Mouse (Mus musculus) limb, embryonic 11.5 days (tissue): ENCODE results near the gene Lrrc59. TPM values are rescaled to one million over a fixed set of nuclear protein-coding genes. Genes with fewer than 3 reads are reported as not detected.
"Not testable (repeated sequence)": the region's sequence is repeated elsewhere in the genome, so short reads cannot be mapped to it uniquely, and the experiment has no call there.

Experiments
- ATAC-seq: fragments of 200-750 bp; cut with Nextera tagmentation; 2 replicates; pipeline ENCODE4 v1.8.0; 2017; ENCODE audit warnings: low read depth; ENCODE audit not compliant: insufficient number of reproducible peaks, low FRiP score, low TSS enrichment
- DNase-seq: peaks from one replicate; pipeline ENCODE4 v3.0.0-alpha.2; 2015; ENCODE audit warnings: low spot score
- H3K27ac ChIP-seq: fragments of 300-500 bp; sonication (generic); replicated peaks from 2 replicates; pipeline ENCODE4 v1.5.1; 2014; ENCODE audit warnings: low read depth, mild to moderate bottlenecking, low read length
- H3K27me3 ChIP-seq: fragments of 300-500 bp; sonication (generic); 2 replicates; pipeline ENCODE4 v1.6.1; 2014; ENCODE audit warnings: mild to moderate bottlenecking, low read length, mixed read lengths; ENCODE audit not compliant: control insufficient read depth, insufficient read depth
- H3K36me3 ChIP-seq: fragments of 300-500 bp; sonication (generic); 2 replicates; pipeline ENCODE4 v1.6.1; 2014; ENCODE audit warnings: mild to moderate bottlenecking, low read length, moderate library complexity, mixed read lengths; ENCODE audit not compliant: control insufficient read depth, insufficient read depth
- H3K4me1 ChIP-seq: fragments of 300-500 bp; sonication (generic); 2 replicates; pipeline ENCODE4 v1.6.1; 2014; ENCODE audit warnings: low read length, mixed read lengths; ENCODE audit not compliant: control insufficient read depth, insufficient read depth
- H3K4me2 ChIP-seq: fragments of 300-500 bp; sonication (generic); 2 replicates; pipeline ENCODE4 v1.6.1; 2014; ENCODE audit warnings: low read depth, mild to moderate bottlenecking, moderate library complexity; ENCODE audit not compliant: severe bottlenecking
- H3K4me3 ChIP-seq: fragments of 300-500 bp; sonication (generic); 2 replicates; pipeline ENCODE4 v1.5.1; 2014; ENCODE audit warnings: low read depth, low read length
- H3K9ac ChIP-seq: fragments of 300-500 bp; sonication (generic); 2 replicates; pipeline ENCODE4 v1.6.1; 2014; ENCODE audit warnings: mild to moderate bottlenecking, low read length
- H3K9me3 ChIP-seq: fragments of 300-500 bp; sonication (generic); 2 replicates; pipeline ENCODE4 v1.6.1; 2016; ENCODE audit warnings: low read length; ENCODE audit not compliant: control insufficient read depth
- WGBS: fragments of 180-500 bp; shearing (Covaris S2); extraction: QIAGEN DNeasy Blood & Tissue Kit; methylation state at CpG from one replicate; pipeline ENCODE4 v1.1.7; 2014; 5-methylcytosine and 5-hydroxymethylcytosine counted together
- polyA plus RNA-seq: library from polyadenylated mRNA; unstranded; fragments of >200 nt; fragmentation: Nextera tagmentation; extraction: Ambion mirVana; gene quantifications from 2 replicates; pipeline ENCODE4 v1.2.1, GENCODE M21; 2014

The Lrrc59 gene
- polyA plus RNA-seq, 1 experiment from 2014 or later = 191 TPM

GRCm38 (mm10) chr11:94646457-94646856 is 16.9 kb downstream of the Lrrc59 start:
- H3K4me3 ChIP-seq = no peak overlapping the region
- ATAC-seq = no peak
- 96% methylated on average over 4 of the region's 4 CpGs for WGBS
- H3K9ac ChIP-seq = no peak overlapping the region
- H3K4me2 ChIP-seq = no peak overlapping the region
- peaks cover 48% of the 10 kb centered on the region for H3K36me3 ChIP-seq
- no peak overlapping the region for H3K27ac ChIP-seq
- H3K4me1 ChIP-seq = no peaks in the 10 kb centered on the region
- DNase-seq = no peak
- H3K9me3 ChIP-seq = no peaks in the 10 kb centered on the region
- H3K27me3 ChIP-seq = no peaks in the 10 kb centered on the region

DNA sequence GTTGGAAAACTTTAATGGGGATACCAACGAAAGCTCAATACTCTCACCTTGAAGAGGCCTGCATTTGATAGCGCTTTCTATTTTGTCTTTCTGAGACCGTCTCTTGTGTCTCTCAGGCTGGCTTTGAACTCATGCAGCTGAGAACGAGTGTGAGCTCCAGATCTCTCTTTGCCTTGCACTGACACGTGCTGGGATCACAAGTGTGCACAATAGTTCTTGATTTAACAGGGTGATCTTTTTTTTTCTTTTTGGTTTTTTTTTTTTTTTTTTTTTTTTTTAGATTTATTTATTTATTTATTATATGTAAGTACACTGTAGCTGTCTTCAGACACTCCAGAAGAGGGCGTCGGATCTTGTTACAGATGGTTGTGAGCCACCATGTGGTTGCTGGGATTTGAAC is 21.7 kb downstream of the Lrrc59 start:
- H3K9me3 ChIP-seq, H3K4me1 ChIP-seq, H3K27ac ChIP-seq, H3K27me3 ChIP-seq, H3K9ac ChIP-seq, H3K4me3 ChIP-seq, ATAC-seq, DNase-seq, H3K4me2 ChIP-seq: not testable (repeated sequence)
- H3K36me3 ChIP-seq = peaks cover 17% of the 10 kb centered on the region
- WGBS = 95% methylated on average over 5 of the region's 7 CpGs

DNA sequence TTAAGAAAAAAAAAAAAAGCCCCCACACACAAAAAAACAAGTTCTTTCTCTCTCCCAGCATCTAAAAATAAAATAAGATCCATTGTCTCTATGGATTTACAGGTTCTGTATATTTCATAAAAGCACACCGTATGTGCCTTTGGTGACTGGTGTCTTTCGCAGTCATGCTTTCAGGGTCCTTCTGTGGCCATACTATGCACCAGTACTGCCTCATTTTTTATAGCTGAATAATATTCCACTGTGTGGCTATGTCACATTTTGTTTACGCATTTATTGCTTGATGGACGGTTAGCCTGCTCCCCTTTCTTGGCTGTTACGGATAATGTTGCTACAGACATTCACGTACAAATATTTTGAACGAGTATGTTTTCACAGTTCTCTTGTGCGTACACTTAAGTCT is 23.4 kb downstream of the Lrrc59 start:
- Histone ChIP-seq H3K4me2 (peak overlapping the region; percentile 53), H3K27me3 (no peaks in the 10 kb centered on the region), H3K9ac (no peak overlapping the region; the same call in 1 of the 2 replicates), H3K4me3 (peak overlapping the region; percentile 62), H3K9me3 (no peaks in the 10 kb centered on the region), H3K27ac (no peak overlapping the region), H3K4me1 (no peaks in the 10 kb centered on the region), H3K36me3 (peaks cover 7% of the 10 kb centered on the region)
- 47% methylated on average over 8 of the region's 8 CpGs for WGBS
- ATAC-seq (no peak), DNase-seq (no peak)

DNA sequence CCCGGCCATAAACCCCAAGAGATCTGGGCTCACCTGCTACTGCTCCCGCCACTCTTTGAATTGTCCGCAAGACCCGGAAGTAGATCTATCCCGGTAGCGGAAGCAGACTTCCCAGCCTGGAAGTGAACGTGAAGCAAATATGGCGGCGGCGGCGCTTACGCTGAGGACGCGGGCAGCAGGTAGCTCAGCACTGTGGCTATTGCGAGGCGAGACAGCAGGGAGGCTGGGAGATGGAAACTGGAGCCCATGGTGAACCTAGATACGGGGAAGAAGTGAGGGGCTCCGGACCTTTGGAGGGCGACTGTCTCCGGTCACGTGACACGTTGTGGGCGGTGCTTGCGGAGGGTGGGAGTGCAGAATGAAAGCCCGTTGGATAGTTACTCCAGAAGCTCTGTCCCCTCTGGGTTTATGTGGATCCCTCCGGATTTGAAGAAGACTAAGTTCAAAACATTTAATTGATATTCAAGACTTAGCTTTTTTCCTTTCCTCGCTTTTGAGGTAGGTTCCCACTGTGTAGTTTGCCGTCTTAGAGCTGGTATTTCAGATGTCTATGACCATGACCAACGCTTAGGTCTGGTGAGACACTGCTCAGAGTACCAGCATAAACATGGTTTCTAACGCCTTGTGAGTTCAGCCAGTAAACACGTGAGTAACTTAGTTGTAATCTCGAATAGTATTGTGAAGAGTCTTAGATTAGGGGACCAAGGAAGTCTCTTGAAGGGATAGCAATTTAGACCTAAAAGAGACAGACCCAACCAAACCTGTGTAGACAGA is 24.3 kb downstream of the Lrrc59 start, which contains the start of the genes Mrpl27 and Eme1:
TSS of gene Mrpl27 (plus strand) at position 105 of the 774 bp plus-strand sequence.
TSS of gene Eme1 (minus strand) at position 302 of the 774 bp plus-strand sequence.
- no peaks in the 10 kb centered on the region for H3K9me3 ChIP-seq
- ATAC-seq = peak; percentile 83
- H3K4me2 ChIP-seq = peak within 1 kb of the TSS; percentile 63
- H3K27ac ChIP-seq = peak within 1 kb of the TSS; percentile 70
- H3K36me3 ChIP-seq = peaks cover 6% of the 10 kb centered on the region; the same call in 1 of the 2 replicates
- H3K9ac ChIP-seq = peak within 1 kb of the TSS; percentile 62
- no peaks in the 10 kb centered on the region for H3K27me3 ChIP-seq
- WGBS = 1% methylated on average over 32 of the region's 32 CpGs
- H3K4me3 ChIP-seq = peak within 1 kb of the TSS; percentile 62
- no peaks in the 10 kb centered on the region for H3K4me1 ChIP-seq
- DNase-seq = peak; percentile 84

GRCm38 (mm10) chr11:94661344-94661743 is 31.8 kb downstream of the Lrrc59 start:
- no peak for ATAC-seq
- Histone ChIP-seq H3K27me3 (no peaks in the 10 kb centered on the region), H3K9ac (no peak overlapping the region), H3K4me2 (no peak overlapping the region), H3K27ac (no peak overlapping the region), H3K4me1 (no peaks in the 10 kb centered on the region), H3K36me3 (peaks cover 32% of the 10 kb centered on the region), H3K4me3 (no peak overlapping the region), H3K9me3 (no peaks in the 10 kb centered on the region)
- no peak for DNase-seq
- WGBS = 65% methylated on average over 1 of the region's 1 CpGs

DNA sequence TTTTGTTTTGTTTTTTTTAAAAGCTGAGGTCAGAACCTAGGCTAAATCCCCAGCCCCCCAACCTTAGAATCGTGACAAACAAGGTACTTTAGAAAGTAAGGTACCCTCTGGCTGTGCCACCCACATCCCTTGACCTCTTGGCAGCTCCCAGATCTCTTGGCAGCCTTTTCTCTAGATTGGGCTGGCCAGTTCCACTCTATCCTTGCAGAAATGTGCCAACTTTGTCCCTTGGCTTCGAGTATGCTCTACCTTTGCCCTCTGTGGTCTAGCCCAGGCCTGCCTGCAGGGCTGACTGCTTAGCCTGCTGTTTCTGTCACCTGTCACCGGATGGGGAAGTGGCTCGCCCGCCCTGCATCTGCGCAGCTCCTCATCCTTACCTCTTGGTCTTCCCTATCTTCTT is 35.7 kb downstream of the Lrrc59 start:
- H3K9ac ChIP-seq = no peak overlapping the region
- 95% methylated on average over 6 of the region's 6 CpGs for WGBS
- no peak overlapping the region for H3K27ac ChIP-seq
- H3K9me3 ChIP-seq = no peaks in the 10 kb centered on the region
- ATAC-seq (no peak), DNase-seq (no peak)
- H3K4me3 ChIP-seq = no peak overlapping the region
- peaks cover 38% of the 10 kb centered on the region for H3K36me3 ChIP-seq
- H3K27me3 ChIP-seq = no peaks in the 10 kb centered on the region
- no peaks in the 10 kb centered on the region for H3K4me1 ChIP-seq
- H3K4me2 ChIP-seq = no peak overlapping the region

- Histone ChIP-seq H3K4me2 (no peak overlapping the region), H3K27ac (no peak overlapping the region), H3K9me3 (no peaks in the 10 kb centered on the region), H3K4me3 (no peak overlapping the region), H3K4me1 (peaks cover 14% of the 10 kb centered on the region), H3K36me3 (no peaks in the 10 kb centered on the region), H3K27me3 (no peaks in the 10 kb centered on the region), H3K9ac (no peak overlapping the region)
- ATAC-seq (no peak), DNase-seq (no peak)
- 89% methylated on average over 5 of the region's 5 CpGs for WGBS
These were observed 45.4 kb downstream of the Lrrc59 start for GRCm38 (mm10) chr11:94674984-94675383.

- H3K36me3 ChIP-seq = no peaks in the 10 kb centered on the region
- H3K27ac ChIP-seq = no peak overlapping the region
- no peak for DNase-seq
- WGBS = 84% methylated on average over 5 of the region's 5 CpGs
- H3K4me1 ChIP-seq = peaks cover 14% of the 10 kb centered on the region
- no peaks in the 10 kb centered on the region for H3K9me3 ChIP-seq
- no peak for ATAC-seq
- H3K4me2 ChIP-seq = no peak overlapping the region
- H3K9ac ChIP-seq = no peak overlapping the region; the same call in 1 of the 2 replicates
- H3K27me3 ChIP-seq = no peaks in the 10 kb centered on the region
- H3K4me3 ChIP-seq = no peak overlapping the region
These were observed 45.9 kb downstream of the Lrrc59 start for GRCm38 (mm10) chr11:94675446-94675845.
